Mouse (Mus musculus) left cerebral cortex, postnatal 25 days (tissue): ENCODE data around the gene Wsb2. TPM values are rescaled to one million over a fixed set of nuclear protein-coding genes. Genes with fewer than 3 reads are reported as not detected.
"Not testable (repeated sequence)": the region's sequence is repeated elsewhere in the genome, so short reads cannot be mapped to it uniquely, and the experiment has no call there.

Source experiments
- DNase-seq, 2 experiments: peaks; one replicate each; pipeline ENCODE4 v3.0.0; 2022; ENCODE audit warnings: low spot score in 2 of 2, mixed read lengths in 1 of 2
- intact Hi-C: fragments of 180-260 bp; cut with DNase I; formaldehyde crosslinking; loops from one replicate; pipeline ENCODE4 v1.15.1; 2025
- total RNA-seq, 2 experiments: library from RNA; stranded (reverse); gene quantifications; 2 replicates each; pipeline ENCODE4 v1.2.3; 2021

The Wsb2 gene
- total RNA-seq, 2 experiments from 2014 or later: 319 to 325 TPM

DNA sequence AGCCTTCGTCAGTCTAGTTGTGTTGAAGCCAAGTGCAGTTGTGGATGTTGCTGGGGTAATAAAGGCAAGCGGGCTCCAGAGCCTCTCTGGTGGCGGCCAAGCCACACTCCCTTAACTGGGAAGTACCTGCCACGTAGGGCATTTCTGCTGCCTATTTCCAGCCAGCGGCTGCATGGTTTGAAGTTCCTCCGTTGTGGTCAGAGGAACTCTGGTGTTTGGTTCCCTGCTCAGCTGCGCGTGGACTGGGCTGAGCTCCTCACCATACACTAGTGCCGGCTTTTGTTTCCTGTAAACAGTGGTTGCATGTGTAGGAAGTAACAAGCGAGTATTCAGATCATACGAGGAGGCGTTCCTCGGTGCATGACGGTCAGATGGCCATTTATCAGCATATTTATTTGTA is 20.6 kb downstream of the Wsb2 start:
- intact Hi-C loops, DNase-seq: not testable (repeated sequence)

DNA sequence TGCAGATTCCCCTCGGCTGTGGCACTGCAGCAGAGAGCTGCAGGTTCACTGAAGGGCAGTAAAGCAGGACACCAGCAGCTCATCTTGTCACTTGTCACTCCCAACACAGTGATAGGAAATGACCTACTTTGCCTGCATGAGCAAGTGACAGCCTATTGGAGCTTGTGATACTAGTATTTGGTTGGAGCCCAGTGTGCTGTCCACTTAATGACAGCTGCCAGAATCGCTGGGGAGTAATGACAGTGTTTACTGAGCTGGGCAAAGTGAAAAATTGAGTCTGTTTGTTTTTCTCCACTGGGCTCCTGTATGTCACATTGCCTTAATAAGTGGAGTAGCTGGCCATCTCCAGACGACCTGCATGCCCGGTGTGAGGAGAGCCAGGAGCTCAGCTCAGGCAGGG is 23.1 kb downstream of the Wsb2 start:
- intact Hi-C loops: no loop called here
- DNase-seq: no peak

DNA sequence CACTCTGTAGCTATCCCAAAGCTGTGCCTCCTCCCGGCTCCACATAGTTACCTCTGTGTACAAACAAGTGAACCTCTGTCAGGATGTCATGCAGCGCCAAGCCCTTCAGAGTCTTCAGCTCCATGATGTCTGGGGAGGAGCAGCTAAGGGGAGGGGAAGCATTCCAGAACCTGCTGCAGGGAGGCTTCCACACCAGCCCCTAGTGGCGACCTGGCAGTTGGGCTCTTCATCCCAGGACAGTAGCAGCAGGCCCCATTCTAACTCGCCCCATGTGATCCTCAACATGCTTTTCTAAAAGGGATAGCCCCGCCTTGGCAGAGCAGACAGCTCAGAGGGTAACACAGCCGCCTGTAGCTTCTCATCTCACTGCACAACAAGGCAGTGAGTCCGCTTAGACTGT is 24.7 kb downstream of the Wsb2 start:
- intact Hi-C loops: no loop called here
- no peak for DNase-seq

DNA sequence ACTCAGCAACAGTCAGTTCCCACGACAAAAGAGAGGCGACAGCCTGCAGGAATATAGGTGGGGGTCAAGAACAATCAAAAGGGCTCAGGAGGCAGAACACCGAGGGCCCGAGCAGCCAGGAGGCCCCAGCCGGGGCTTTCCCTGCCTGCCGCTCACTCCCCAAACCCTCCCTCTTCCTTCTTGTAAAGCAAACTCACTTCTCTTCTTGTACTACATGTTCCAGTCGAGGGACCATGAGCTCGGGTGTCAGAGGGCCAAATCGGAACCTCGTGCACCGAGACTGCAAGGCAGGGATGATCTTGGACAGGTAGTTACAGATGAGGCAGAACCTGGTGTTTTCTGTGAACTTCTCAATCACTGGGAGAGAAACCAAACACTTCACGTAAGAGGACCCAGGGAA is 26.1 kb downstream of the Wsb2 start:
- DNase-seq: no peak
- intact Hi-C loops: no loop called here

DNA sequence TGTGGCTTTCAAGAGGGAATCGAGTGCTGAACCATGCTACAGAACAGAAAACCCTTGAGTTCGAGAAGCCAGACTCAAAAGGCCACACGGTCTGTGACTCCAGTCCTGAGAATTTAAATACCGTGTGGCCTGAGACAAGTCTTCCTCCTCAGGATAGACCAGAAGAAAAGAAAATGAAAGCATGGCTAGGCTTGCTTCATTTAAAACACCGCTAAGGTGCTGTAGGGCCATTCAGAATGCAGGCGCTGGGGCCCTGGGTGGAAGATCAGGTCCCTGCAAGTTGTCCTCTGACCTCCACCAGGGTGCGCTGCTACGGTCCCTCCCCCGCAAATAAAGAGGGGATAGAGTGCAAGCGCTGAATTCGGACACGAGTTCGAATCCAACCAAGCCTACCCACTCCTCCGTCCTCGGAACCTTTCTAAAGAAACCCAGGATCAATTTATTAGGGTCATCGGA is 31.2 kb downstream of the Wsb2 start:
- intact Hi-C loops: loop anchor here (5.0 kb wide), 2 partner anchors 81 to 104 kb away; no protein-coding TSS in a partner anchor
- no peak for DNase-seq

DNA sequence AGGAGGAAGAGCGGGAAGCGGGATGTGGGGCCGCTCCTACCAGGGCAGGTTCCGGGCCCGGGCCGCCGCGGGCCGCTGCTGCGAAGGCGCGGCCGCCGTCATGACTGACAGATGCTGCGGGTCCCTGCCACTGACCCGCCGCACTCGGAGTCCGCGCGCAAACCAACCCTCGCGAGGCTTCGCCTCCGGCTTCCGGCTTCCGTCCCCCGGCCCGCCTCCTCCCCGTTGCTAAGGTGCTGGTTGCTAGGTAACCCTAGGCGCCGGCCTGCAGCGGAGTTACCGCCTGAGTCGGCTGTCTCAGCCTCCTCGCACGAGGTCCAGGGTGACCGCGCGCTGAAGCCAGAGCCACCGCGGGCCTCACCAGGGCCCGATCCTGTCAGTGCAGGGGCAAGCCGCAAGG is 31.8 kb downstream of the Wsb2 start, which contains the start of gene Rfc5:
Gene Rfc5, minus strand, starts transcription at position 171 of the 400 bp plus-strand sequence.
- peak; percentile 94 to 96 for DNase-seq
- intact Hi-C loops: loop anchor here (5.0 kb wide), 2 partner anchors 82 to 103 kb away; no protein-coding TSS in a partner anchor

DNA sequence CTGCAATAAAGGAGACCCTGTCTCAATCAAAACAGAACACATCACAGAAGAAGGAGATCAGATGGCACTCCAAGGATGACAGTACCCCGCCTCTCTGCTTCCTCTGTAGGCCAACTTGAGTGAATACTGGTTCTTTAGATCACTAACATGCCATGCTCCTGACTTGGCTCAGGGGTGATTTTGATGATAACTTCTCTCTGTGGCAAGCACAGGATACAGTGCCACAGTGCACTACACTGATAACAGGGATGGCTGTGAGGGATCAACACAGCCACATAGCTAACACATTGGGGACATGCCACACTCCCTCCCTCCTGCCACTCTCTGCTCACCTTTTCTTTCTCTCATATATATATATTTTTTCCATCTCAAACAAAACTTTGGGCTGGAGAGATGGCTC is 33.8 kb downstream of the Wsb2 start:
- intact Hi-C loops: no loop called here
- no peak for DNase-seq

DNA sequence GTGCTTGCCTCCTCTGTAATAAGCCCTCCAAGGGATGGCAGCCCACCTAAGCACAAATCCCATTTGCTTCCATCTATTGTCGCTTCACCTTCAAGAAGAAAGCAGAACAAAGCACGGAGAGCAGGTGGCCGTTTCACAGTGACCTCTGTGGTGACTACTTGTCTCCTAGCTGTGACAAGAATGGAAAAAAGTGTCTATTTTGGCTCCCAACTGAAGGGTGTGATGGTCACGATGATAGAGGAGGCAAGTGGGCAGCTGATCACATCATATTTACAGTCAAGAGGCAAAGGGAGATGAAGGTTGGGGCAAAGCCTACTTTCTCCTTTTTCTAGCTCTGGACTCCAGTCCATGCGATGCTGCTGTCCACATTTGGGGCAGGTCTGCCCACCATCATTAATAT is 38.7 kb downstream of the Wsb2 start:
- DNase-seq: no peak
- intact Hi-C loops: no loop called here

DNA sequence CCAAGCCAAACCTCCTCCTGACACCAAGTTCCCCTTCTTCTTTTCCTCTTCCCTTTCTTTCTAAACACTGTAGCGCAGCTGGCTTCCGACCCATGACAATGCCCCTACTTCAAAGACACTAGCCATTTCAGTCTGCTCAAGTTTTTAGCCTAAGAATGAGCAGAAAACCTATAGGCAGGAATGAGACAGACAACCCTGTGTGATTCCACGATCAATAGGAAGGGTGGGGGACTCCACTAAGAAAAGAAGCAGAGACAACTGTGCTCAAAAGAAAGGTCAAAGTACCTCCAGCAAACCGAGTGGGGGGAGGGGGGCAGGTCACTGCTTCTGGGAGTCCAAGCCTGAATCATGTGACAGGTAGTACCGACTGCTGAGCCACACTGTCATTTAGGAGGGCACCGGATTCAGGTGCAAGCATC is 39.5 kb downstream of the Wsb2 start:
- no peak for DNase-seq
- intact Hi-C loops: no loop called here

DNA sequence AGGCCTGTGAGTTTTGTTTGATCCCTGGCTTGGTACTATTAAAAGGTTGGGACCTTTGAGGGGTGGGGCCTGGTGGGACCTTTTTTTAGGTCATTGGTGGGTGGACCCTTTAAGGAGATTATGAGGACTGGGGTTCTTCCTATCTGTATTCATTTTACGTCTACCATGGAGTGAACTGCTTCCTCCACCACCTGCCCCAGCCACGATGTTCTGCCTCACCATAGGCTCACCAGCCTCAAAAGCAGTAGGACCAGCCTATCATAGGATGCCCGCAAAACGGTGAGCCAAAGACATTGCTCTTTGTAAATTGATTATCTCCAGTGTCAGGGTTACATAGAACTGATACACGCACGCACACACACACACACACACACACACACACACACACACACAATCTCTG is 40.3 kb downstream of the Wsb2 start:
- intact Hi-C loops: no loop called here

DNA sequence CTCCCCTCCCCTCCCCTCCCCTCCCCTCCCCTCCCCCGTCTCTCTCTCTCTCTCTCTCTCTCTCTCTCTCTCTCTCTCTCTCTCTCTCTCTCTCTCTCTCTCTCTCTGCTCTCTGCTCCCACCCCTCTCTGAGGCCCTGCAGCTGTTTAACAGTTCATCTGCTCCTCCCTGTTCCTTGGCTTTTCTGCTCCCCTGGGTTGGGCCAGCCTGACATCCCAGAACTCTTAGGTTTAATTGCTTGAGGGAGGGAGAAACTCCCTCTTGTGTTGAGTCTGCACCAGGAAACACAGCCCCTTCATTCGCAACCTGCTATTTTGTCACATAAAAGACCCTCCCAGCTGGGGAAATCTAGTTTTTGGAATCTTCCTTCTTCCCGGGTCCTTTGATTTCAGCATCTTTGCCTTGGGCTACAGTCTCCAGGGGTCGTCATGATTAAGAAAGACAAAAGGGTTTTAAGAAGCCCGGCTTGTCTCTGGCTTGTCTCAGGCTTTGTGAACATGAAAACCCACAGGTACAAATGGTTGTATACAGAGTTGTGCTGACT is 41.0 kb downstream of the Wsb2 start:
- DNase-seq: no peak
- intact Hi-C loops: no loop called here

More for the DNA sequence above, 40.3 kb downstream of the Wsb2 start:
- DNase-seq: no peak

DNA sequence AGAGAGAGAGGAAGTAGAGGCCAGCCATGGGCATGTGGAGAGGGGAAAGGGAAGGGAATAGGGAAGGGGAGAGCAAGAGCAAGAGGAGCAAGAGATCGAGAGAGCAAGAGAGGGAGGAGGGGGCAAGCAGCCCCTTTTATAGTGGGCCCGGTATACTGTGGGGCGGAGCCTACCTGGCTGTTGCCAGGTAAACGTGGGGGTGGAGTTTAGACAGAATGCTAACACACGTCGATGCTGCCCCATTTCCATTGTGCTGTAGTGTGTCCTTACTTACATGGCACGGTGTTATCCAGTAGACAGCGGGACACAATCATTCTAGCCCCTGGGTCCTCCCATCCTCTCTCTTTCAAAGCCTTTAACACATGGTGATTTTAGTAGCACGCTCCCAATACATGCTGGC is 42.2 kb downstream of the Wsb2 start:
- intact Hi-C loops: no loop called here

DNA sequence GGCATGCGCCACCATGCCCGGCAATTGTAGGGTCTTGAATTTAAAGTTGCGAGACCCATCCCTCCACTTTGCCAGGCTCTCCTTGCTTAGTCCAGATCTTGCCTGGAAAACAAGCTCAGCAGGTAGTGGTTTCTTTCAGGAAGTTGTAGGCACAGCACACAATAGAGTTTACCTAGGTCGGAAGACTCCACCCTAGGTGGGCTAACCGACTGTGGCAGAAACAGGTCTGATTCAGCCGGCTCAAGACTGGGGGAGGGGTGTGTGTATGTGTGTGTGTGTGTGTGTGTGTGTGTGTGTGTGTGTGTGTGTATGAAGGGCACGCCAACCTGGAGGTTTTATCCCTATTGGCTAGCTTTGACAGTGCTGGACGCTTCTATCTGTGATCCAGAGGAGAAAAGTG is 46.5 kb downstream of the Wsb2 start:
- DNase-seq: no peak
- intact Hi-C loops: no loop called here

More for the DNA sequence above, 42.2 kb downstream of the Wsb2 start:
- no peak for DNase-seq

DNA sequence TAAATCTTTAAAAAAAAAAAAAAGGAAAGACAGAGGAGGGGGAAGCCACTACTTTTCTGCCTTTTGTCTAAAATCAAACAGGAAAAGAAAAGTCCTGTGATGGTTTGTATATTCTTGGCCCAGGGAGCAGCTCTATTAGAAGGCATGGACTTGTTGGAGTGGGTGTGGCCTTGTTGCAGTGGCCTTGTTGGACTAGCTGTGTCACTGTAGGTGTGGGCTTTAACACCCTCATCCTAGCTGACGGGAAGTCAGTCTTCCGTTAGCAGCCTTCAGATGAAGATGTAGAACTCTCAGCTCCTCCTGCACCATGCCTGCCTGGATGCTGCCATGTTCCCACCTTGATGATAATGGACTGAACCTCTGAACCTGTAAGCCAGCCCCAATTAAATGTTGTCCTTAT is 47.6 kb downstream of the Wsb2 start:
- intact Hi-C loops: loop anchor here (5.0 kb wide), 1 partner anchor 97 kb away; no protein-coding TSS in a partner anchor
- not testable (repeated sequence) for DNase-seq

DNA sequence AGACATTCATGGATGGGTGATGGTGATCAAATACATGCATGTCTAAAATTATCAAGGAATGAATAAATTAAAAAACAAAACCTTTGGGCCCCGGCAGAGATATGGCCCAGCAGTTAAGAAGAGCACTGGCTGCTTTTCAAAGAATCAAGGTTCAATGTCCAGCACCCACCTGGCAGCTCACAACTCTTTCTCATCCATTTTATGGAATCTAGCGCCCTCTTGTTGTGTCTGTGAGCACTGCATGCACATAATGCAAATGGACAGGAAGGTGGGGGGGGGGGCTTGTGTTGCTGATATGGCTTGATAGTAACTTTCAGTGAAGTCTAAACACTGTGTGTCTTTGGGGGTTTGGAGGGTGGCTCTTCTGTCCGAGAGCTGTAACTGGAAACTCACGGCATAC is 51.1 kb downstream of the Wsb2 start:
- peak in 1 of 2 experiments; percentile 17 for DNase-seq
- intact Hi-C loops: loop anchor here (5.0 kb wide), 1 partner anchor 101 kb away; no protein-coding TSS in a partner anchor

DNA sequence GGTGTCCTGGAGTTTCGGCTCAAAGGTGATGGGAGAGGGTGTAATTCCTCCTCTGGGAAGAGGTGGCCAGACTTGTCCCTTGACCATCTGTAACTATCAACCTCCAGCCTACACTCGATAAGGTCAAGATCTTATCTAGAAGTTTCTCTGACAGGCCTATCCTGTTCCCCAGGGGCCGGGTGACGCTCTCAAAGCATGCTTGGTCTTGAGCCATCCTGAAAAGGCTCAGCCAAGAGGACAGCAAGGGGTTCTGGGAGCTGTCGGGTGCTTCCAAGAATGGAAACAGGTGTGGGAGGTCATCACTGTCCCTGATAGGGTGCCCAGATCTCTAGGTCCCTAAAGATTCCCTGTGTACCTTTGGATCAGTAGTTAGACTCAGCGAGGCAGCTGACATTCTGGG is 52.3 kb downstream of the Wsb2 start:
- DNase-seq: no peak
- intact Hi-C loops: loop anchor here (5.0 kb wide), 1 partner anchor 102 kb away; no protein-coding TSS in a partner anchor

DNA sequence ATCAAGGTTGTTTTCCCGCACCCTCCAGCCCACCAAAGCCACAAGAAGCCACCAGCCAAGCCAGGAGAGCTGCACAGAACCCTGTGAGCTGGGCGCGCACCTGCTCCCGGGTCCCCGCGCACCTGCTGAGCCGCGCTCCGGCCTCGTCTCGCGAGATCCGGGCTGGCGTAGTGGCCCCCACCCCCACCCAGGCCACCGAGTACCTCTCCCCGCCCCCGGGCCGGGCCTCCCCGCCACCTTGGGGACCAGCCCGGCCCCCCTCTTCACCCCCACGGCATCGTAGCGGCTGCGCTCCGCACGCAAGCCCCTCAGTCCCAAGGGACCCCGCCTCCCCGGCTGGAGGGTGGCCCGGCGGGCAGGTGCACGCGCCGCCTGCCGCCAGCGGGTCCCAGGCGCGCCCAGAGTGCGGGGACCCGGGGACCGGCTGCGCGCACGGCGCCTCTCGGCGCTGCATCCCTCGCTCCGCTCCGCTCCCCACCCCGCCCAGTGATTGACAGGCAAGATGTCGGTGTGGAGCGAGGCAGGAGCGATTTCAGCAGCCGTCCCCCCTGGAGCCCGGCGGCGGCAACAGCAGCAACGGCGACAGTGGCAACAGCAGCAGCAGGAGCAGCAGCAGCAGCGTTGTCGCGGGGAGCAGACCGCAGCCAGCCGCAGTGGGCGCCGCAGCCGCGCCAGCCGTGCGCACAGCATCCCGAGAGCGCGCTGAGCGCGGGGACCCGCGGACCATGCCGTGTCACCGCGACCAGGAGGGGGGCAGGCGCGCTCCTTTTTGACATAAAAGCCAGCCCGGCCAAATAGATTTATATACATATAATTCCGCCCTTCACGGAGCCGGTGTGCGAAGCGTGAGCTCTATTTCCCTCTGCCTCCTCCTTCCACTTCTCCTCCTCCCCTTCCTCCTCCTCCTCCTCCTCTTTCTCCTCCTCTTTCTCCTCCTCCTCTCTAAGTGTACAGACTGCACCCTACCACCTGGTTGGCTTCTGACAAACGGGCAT is 56.7 kb downstream of the Wsb2 start, which contains the start of gene Ksr2:
Gene Ksr2, plus strand, starts transcription at position 494 of the 995 bp plus-strand sequence.
- intact Hi-C loops: loop anchor here (1.0 to 10.0 kb wide), 3 partner anchors 57 to 431 kb away; partner anchors contain the start of gene Wsb2
- DNase-seq: peak; percentile 83 to 85

DNA sequence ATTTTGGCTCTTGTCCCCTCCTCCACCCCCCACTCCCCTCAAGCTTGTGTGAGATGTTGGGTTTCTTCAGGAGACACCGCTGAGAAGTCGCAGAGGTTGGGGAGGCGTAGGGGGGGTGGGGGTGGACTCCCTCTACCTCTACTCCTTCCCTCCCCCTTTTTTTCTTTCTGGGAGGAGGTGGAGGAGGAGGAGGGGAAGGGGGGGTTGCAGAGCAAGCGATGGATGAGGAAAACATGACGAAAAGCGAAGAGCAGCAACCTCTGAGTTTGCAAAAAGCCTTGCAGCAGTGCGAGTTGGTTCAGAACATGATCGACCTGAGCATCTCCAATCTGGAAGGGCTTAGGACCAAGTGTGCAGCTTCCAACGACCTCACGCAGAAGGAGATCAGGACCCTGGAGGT is 57.5 kb downstream of the Wsb2 start:
- intact Hi-C loops: loop anchor here (1.0 to 10.0 kb wide), 3 partner anchors 57 to 430 kb away; partner anchors contain the start of gene Wsb2
- DNase-seq: peak; percentile 22 to 37

DNA sequence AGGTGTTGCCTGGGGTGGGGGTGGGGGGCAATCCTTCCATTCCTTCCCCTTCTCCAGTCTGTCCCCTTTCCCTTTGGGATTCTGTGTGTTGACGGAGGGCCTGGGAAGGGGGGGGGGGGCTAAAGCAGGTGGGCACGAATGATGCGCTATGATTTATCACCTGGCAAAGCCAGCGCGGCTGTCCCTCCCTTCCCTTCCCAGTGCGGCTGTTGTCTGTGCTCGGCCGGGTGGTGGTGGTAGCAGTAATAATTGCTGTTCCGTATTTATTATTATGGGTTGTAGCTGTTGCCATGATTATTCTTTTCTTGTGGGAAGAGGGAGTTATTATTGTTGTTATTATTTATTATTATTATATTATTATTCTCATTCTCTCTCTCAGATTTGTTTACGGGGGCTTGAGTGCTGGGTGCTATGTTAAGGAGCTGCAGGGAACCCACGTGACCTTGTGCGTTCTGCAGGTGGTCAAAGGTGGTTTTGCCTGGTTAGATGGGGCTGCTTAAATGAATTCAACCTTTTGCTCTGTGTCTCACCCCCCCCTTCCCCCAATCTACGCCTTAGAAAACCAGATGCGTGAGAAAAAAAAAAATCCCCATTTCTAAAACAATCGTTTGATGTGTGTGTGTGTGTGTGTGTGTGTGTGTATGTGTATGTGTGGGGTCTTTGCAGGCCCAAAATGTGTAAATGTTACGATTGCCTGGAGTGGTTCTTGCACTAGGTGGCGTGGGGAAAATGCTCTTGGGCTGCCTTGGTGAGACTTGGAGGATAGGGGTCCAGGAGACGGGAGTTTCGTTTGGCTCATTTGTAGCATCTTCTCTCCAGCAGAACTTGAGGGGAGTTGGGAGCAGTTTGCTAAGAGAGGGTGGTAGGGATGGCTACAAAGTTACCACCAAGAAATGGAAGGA is 58.2 kb downstream of the Wsb2 start:
- DNase-seq: peak; percentile 23 to 43
- intact Hi-C loops: loop anchor here (10.0 kb wide), 1 partner anchor 430 kb away; no protein-coding TSS in a partner anchor
